Mouse (Mus musculus) kidney, adult 2 months (tissue): ENCODE measurements around the gene Enthd1.

Experiments
- CTCF ChIP-seq: fragments of 200-500 bp; conservative IDR thresholded peaks from 2 replicates; pipeline ENCODE4 v1.5.1; 2011; ENCODE audit warnings: low read depth, mild to moderate bottlenecking, control low read depth, low read length, moderate library complexity, mixed read lengths; ENCODE audit not compliant: insufficient read depth, insufficient read length
- POLR2A ChIP-seq: fragments of 200-500 bp; IDR thresholded peaks from one replicate; pipeline ENCODE4 v1.6.1; 2011; ENCODE audit warnings: low read depth, low read length, control low read depth

DNA sequence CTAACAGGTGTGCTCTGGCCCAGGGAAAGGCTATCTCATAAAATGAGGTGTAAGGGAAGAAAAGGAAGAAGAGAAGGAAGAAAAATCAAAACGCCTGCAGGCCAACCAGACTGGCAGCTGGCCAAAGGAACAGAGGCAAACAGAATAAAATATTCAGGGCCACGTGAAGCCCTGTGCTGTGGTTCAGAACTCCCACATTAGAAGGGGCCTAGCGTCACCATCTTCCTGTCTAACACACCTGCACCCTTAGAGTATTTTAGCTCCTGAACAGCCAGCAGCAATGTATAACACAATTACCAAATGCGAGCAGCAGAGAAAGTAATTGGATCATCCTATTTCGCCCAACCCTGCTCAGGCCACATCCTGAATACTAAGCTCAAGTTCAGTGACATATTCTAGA is 46.5 kb upstream of the Enthd1 start:
- TF ChIP-seq POLR2A: no peak
- TF ChIP-seq CTCF: no peak
